Mouse (Mus musculus) limb, embryonic 14.5 days (tissue): ENCODE results near the gene Zbtb39. TPM values are rescaled to one million over a fixed set of nuclear protein-coding genes. Genes with fewer than 3 reads are reported as not detected.

Experiments used
- ATAC-seq: fragments of 200-750 bp; cut with Nextera tagmentation; 2 replicates; pipeline ENCODE4 v1.8.0; 2017; ENCODE audit warnings: low read depth, moderate number of reproducible peaks, moderate TSS enrichment; ENCODE audit not compliant: low FRiP score
- DNase-seq: peaks from one replicate; pipeline ENCODE4 v3.0.0-alpha.2; 2015; ENCODE audit warnings: low spot score
- H3K27ac ChIP-seq: fragments of 300-500 bp; sonication (generic); replicated peaks from 2 replicates; pipeline ENCODE4 v1.5.1; 2014; ENCODE audit warnings: low read depth, mild to moderate bottlenecking, low read length, moderate library complexity, mixed read lengths
- H3K27me3 ChIP-seq: fragments of 300-500 bp; sonication (generic); 2 replicates; pipeline ENCODE4 v1.6.1; 2014; ENCODE audit warnings: low read length, mixed read lengths; ENCODE audit not compliant: control insufficient read depth, insufficient read depth
- H3K36me3 ChIP-seq: fragments of 300-500 bp; sonication (generic); 2 replicates; pipeline ENCODE4 v1.6.1; 2014; ENCODE audit warnings: mild to moderate bottlenecking, low read length, moderate library complexity, mixed read lengths; ENCODE audit not compliant: control insufficient read depth, insufficient read depth
- H3K4me1 ChIP-seq: fragments of 300-500 bp; sonication (generic); 2 replicates; pipeline ENCODE4 v1.6.1; 2014; ENCODE audit warnings: antibody characterized with exemption, low read length, mixed read lengths; ENCODE audit not compliant: control insufficient read depth, insufficient read depth
- H3K4me2 ChIP-seq: fragments of 300-500 bp; sonication (generic); replicated peaks from 2 replicates; pipeline ENCODE4 v1.6.1; 2014; ENCODE audit warnings: low read depth, mild to moderate bottlenecking, low read length, moderate library complexity; ENCODE audit not compliant: severe bottlenecking
- H3K4me3 ChIP-seq: fragments of 300-500 bp; sonication (generic); replicated peaks from 2 replicates; pipeline ENCODE4 v1.5.1; 2014; ENCODE audit warnings: low read length
- H3K9ac ChIP-seq: fragments of 300-500 bp; sonication (generic); 2 replicates; pipeline ENCODE4 v1.6.1; 2014; ENCODE audit warnings: mild to moderate bottlenecking, low read depth, low read length, moderate library complexity; ENCODE audit not compliant: severe bottlenecking
- H3K9me3 ChIP-seq: fragments of 300-500 bp; sonication (generic); 2 replicates; pipeline ENCODE4 v1.6.1; 2016; ENCODE audit warnings: low read length; ENCODE audit not compliant: control insufficient read depth
- POLR2A ChIP-seq: fragments of 200-500 bp; IDR thresholded peaks from 2 replicates; pipeline ENCODE4 v1.8.0; 2012; ENCODE audit warnings: inconsistent platforms, mild to moderate bottlenecking, moderate library complexity, borderline replicate concordance; ENCODE audit not compliant: insufficient read depth, insufficient read length; ENCODE audit errors: extremely low read depth
- whole genome bisulfite sequencing: fragments of 180-500 bp; shearing (Covaris S2); extraction: QIAGEN DNeasy Blood & Tissue Kit; methylation state at CpG from one replicate; pipeline ENCODE4 v1.1.7; 2014; 5-methylcytosine and 5-hydroxymethylcytosine counted together
- polyA plus RNA-seq, 2 experiments: library from polyadenylated mRNA; depleted of rRNA in 1 of 2; stranded (reverse) in 1 of 2; unstranded in 1 of 2; fragments of >200 nt; fragmentation: Nextera tagmentation in 1 of 2; extraction: Ambion mirVana in 1 of 2; gene quantifications; 2 replicates each; pipeline versions ENCODE4 v1.2.1 to v1.2.3; 2012 to 2014

Gene Zbtb39
- polyA plus RNA-seq, 2 experiments = 4.2 to 10.7 TPM

DNA sequence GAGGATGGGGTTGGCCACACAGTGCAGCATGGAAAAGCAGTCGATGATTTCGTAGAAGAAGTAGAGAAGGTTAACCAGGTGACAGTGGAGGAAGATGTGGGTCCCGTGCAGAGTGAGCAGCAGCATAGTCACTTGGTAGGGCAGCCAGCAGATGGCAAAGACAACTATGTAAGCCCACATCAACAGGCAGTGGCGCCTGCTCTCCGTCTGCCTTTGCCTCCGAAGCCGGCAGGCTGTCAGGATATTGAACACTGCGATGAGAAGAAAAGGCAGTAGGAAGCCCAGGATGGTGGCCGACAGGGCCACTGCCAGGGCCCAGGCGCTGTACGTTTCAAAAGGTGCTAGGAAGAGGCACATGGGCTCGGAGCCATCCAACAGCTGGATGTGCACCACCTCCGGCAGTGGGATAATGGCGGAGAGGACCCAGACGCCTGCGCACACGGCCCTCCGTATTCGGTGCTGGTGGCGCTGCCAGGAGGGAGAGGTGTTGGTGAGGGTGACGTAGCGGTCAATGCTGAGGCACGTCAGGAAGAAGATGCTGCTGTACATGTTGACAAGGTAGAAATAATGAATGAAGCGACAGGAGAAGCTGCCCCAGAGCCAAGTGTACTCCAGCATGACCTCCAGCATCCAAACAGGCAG is 10.9 kb downstream of the Zbtb39 start:
- H3K27me3 ChIP-seq = no peaks in the 10 kb centered on the region
- 55% methylated on average over 24 of the region's 24 CpGs for WGBS
- ATAC-seq (no peak), DNase-seq (no peak)
- peaks cover 29% of the 10 kb centered on the region for H3K36me3 ChIP-seq
- peak overlapping the region; percentile 25 for H3K4me2 ChIP-seq
- no peak overlapping the region for H3K27ac ChIP-seq
- H3K9me3 ChIP-seq = no peaks in the 10 kb centered on the region
- TF ChIP-seq POLR2A = no peak
- H3K9ac ChIP-seq = no peak overlapping the region
- no peak overlapping the region for H3K4me3 ChIP-seq
- H3K4me1 ChIP-seq = peaks cover 6% of the 10 kb centered on the region; the same call in 1 of the 2 replicates

DNA sequence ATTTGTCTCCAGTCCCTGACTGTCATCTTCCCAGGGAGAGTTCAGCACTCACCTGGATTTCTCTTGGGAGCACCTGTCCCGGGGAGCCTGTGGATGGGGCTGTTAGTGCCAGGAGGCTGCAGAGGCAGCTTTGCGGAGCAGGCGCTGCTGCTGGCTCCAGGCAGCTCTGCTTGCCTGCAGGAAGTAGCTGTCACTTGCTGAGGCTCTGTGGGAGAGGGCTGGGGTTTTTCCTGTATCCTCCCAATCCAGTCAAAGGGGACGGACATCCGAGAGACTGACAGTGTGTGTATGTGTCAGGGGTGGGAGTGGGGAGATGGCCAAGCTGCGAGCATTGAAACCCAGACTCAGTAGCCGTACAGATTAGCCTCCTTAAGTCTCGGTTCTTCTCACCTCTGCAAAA is 12.2 kb downstream of the Zbtb39 start, which contains the start of gene Gpr182:
Gene Gpr182, minus strand, starts transcription at position 185 of the 400 bp plus-strand sequence.
- H3K27ac ChIP-seq = no peak within 1 kb of the TSS
- H3K4me2 ChIP-seq = no peak within 1 kb of the TSS
- no peak for TF ChIP-seq POLR2A
- no peaks in the 10 kb centered on the region for H3K27me3 ChIP-seq
- peaks cover 6% of the 10 kb centered on the region; the same call in 1 of the 2 replicates for H3K4me1 ChIP-seq
- H3K9me3 ChIP-seq = no peaks in the 10 kb centered on the region
- ATAC-seq (no peak), DNase-seq (no peak)
- peaks cover 18% of the 10 kb centered on the region for H3K36me3 ChIP-seq
- H3K9ac ChIP-seq = no peak within 1 kb of the TSS
- 63% methylated on average over 8 of the region's 8 CpGs for WGBS
- H3K4me3 ChIP-seq = no peak within 1 kb of the TSS

- H3K4me1 ChIP-seq = no peaks in the 10 kb centered on the region; the same call in 1 of the 2 replicates
- no peak overlapping the region for H3K4me2 ChIP-seq
- WGBS = 67% methylated on average over 6 of the region's 6 CpGs
- H3K9ac ChIP-seq = no peak overlapping the region
- no peaks in the 10 kb centered on the region for H3K27me3 ChIP-seq
- DNase-seq (no peak), ATAC-seq (no peak)
- no peaks in the 10 kb centered on the region for H3K36me3 ChIP-seq
- no peak overlapping the region for H3K27ac ChIP-seq
- H3K9me3 ChIP-seq = no peaks in the 10 kb centered on the region
- H3K4me3 ChIP-seq = no peak overlapping the region
- no peak for TF ChIP-seq POLR2A
These were observed 15.3 kb downstream of the Zbtb39 start for GRCm38 (mm10) chr10:127754566-127755166.

DNA sequence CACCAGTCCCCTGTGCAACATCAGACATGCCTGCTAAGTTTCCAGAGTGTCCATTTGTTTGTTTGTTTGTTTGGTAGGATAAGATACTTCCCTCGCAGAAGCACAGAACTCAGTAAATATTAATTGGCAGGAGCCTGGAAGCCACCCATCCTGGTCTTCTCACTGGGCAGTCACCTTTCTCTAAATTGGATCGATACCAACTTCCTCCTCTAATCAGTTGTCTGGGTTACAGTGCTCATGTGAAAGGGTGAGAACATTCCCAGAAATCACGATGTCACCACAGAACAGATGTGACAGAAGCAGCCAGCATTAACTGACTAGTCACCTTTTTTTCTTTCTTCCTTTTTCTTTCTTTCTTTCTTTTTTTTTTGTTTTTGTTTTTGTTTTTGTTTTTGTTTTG is 15.9 kb downstream of the Zbtb39 start:
- no peaks in the 10 kb centered on the region for H3K36me3 ChIP-seq
- no peaks in the 10 kb centered on the region for H3K9me3 ChIP-seq
- no peak for TF ChIP-seq POLR2A
- H3K27ac ChIP-seq = no peak overlapping the region
- H3K4me2 ChIP-seq = no peak overlapping the region
- H3K4me3 ChIP-seq = no peak overlapping the region
- no peaks in the 10 kb centered on the region for H3K27me3 ChIP-seq
- H3K4me1 ChIP-seq = no peaks in the 10 kb centered on the region; the same call in 1 of the 2 replicates
- WGBS = 76% methylated on average over 3 of the region's 3 CpGs
- H3K9ac ChIP-seq = no peak overlapping the region
- no peak for DNase-seq
- ATAC-seq = no peak

GRCm38 (mm10) chr10:127755770-127756468 is 16.6 kb downstream of the Zbtb39 start:
- Histone ChIP-seq H3K36me3 (no peaks in the 10 kb centered on the region), H3K27me3 (no peaks in the 10 kb centered on the region), H3K27ac (no peak overlapping the region), H3K9ac (no peak overlapping the region), H3K9me3 (no peaks in the 10 kb centered on the region), H3K4me2 (peak overlapping the region; percentile 20), H3K4me3 (no peak overlapping the region), H3K4me1 (no peaks in the 10 kb centered on the region; the same call in 1 of the 2 replicates)
- ATAC-seq (no peak), DNase-seq (no peak)
- no peak for TF ChIP-seq POLR2A
- WGBS = 46% methylated on average over 17 of the region's 18 CpGs
